Mouse (Mus musculus): ENCODE results near the gene Atp5b.
"Not testable (repeated sequence)": the region's sequence is repeated elsewhere in the genome, so short reads cannot be mapped to it uniquely, and the experiment has no call there.

The Atp5b gene

DNA sequence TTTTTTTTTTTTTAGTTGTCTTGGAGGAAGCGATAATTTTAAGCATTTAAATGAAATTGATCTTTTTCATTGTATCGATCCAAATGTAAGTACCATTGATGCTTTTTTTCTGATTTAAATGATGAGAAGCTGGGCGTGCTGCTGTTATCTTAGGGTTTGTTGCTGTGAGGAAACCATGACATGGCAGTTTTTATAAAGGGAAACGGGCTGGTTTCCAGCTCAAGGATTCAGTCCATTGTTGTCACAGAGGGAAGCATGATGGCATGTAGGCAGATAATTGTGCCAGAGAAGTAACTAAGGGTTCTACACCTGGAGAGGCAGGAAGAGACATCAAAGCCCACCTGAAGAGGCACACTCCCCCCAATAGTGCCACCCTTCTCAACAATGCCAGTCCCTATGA lies 13.9 kb upstream of the Atp5b start:
- DNase-seq (ENCODE audit: inconsistent ontology term) = no peak

DNA sequence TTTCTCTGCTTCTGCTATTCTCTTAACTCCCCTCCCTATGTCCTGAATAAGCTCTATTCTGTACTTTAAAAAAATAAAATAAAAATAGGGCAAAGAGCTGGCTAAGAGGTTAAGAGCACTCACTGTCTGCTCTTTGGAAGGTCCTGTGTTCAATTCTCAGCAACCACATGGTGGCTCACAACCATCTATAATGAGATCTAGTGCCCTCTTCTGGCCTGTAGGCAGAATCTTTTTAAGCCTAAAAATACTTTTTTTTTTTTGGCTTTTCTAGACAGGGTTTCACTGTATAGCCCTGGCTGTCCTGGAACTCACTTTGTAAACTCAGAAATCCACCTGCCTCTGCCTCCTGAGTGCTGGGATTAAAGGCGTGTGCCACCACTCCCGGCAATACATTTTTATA lies 12.6 kb upstream of the Atp5b start:
- DNase-seq (ENCODE audit: inconsistent ontology term) = not testable (repeated sequence)

DNA sequence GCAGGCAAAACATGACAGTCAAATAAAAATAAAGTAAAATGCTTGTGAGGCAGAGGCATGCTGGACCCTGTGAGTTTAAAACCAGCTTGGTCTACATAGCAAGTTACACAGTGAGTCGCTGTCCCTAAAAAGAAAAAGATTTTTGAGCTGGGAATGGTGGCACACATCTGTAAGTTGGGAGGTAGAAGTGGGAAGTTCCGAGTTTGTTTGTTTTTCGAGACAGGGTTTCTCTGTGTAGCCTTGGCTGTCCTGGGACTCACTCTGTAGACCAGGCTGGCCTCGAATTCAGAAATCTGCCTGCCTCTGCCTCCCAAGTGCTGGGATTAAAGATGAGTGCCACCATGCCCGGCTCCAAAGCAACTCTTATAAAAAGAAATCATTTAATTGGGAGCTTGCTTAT lies 4.8 kb upstream of the Atp5b start:
- DNase-seq (ENCODE audit: inconsistent ontology term) = not testable (repeated sequence)

DNA sequence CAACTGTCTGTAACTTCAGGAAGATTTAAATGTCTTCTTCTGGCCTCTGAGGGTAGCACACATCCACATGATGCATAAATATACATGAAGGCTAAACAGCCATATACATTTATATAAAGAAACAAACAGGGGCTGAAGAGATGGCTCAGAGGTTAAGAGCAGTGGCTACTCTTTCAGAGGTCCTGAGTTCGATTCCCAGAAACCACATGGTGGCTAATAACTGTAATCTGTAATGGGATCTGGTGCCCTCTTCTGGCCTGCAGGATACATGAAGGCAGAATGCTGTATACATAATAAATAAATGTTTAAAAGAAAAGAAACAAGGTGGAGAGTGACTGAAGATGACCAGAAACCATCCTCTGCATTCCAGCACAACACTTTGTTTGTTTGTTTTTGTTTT lies 2.6 kb upstream of the Atp5b start:
- no peak for DNase-seq (ENCODE audit: inconsistent ontology term)

DNA sequence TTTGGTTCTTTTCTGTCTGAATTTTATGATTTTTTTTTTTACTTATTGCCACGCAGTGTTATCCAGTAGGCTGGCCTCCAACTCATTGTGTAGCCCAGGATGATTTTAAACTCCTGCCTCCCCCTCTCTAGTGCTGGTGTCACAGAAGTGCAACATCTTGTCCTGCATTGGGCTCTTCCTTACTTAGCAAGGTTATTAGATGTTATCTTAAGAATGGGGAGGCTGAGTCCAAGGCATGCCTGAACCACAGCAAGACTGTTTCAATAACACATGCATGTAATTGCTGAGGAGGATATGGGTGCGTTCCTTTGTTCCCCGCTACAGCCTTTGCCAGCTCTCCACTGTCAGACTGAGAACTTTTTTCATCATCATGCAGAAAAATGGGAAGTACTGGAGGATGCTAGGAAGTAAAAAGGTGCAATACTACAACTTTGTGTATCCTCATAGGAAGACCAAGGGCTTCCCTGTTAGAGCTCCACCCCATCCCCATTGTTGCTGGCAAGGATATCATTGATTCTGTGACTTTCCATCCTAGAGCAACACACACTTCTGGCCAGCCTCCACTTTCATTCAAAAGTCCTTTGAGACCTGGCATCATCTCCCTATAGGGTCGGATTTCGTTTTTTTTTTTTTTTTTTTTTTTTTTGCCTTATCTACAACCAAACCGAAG lies 1.1 kb upstream of the Atp5b start:
- no peak for DNase-seq (ENCODE audit: inconsistent ontology term)

DNA sequence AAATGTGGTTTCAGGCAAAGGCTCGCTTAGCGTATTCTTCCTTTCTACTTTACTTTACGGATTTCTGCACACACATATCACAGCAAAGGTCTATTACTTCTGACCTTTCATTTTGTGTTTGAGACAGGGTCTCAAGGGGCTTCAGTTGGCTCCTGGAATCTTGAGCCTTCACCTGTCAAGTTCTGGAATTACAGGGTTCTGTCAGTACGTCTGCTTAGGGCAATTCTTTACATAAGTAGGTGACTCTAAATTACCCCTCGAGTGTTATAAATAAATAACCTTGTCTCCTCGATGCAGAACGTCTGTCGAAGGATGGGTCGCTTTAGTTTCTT lies 630 bp upstream of the Atp5b start:
- DNase-seq (ENCODE audit: inconsistent ontology term) = no peak

DNA sequence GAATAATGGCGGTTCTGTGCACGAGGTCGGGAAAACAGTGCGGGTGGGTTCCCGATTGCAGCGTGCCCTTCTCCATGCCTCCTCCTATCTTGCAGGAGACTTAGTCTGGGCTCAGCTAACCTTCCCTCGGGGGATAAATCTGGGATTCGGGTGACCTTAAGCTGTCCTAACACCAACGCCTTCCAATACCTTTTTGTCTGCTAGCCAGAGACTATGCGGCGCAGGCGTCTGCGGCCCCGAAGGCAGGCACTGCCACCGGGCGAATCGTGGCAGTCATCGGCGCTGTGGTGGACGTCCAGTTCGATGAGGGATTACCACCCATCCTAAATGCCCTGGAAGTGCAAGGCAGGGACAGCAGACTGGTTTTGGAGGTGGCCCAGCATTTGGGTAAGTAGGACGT lies 615 bp downstream of the Atp5b start:
- DNase-seq (ENCODE audit: inconsistent ontology term) = peak; percentile 8

DNA sequence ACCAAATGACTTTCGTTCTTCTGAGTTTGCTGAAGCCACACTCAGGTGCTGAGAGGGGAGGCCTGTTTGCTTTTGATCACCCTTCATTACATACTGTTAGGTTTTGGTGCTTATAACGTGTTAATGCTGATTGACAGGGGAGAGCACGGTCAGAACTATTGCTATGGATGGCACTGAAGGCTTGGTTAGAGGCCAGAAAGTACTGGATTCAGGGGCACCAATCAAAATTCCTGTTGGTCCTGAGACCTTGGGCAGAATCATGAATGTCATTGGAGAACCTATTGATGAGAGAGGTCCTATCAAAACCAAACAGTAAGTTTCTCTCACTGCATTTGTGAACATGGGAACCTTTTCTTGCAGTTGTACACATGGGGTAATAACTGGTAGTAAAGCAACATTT lies 1.1 kb downstream of the Atp5b start:
- peak; percentile 16 for DNase-seq (ENCODE audit: inconsistent ontology term)

DNA sequence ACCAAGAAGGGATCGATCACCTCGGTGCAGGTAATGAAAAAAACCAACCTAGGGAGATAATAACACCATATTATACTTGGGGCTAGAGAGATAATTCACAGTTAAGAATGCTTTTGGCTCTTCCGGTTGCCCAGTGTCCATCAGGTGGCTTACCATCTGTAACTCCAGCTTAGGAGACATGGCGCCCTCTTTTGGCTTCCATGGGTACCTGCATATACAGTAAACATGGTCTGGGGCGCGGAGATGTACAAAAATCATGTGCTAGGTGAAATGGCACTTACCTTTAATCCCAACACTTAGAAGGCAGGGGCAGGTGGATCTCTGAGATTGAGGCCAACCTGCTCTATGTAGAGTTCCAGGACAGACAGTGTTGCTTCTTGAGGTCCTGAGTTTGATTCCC lies 3.3 kb downstream of the Atp5b start:
- no peak for DNase-seq (ENCODE audit: inconsistent ontology term)

DNA sequence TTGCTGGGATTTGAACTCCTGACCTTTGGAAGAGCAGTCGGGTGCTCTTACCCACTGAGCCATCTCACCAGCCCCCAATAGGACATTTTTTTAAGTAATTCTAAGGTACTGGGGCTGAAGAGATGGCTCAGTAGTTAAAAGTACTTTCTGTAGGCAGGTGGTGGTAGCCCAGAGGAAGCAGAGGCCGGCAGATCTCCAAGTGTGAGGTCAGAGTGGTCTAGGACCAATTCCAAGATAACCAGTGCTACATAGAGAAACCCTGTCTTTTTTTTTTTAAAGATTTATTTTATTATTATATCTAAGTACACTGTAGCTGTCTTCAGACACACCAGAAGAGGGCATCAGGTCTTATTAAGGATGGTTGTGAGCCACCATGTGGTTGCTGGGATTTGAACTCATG lies 4.1 kb downstream of the Atp5b start:
- DNase-seq (ENCODE audit: inconsistent ontology term) = not testable (repeated sequence)

DNA sequence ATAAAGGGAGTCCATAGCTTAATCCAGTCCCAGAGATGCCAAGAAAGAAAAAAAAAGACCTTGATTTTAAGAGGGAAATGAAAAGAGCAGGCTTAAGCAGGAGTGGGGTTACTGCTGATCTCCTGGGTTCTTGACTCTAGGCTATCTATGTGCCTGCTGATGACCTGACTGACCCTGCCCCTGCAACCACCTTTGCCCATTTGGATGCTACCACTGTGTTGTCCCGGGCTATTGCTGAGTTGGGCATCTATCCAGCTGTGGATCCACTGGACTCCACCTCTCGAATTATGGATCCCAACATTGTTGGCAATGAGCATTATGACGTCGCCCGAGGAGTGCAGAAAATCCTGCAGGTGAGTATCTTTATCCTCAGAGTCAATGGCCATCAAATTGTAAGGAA lies 5.1 kb downstream of the Atp5b start:
- no peak for DNase-seq (ENCODE audit: inconsistent ontology term)

DNA sequence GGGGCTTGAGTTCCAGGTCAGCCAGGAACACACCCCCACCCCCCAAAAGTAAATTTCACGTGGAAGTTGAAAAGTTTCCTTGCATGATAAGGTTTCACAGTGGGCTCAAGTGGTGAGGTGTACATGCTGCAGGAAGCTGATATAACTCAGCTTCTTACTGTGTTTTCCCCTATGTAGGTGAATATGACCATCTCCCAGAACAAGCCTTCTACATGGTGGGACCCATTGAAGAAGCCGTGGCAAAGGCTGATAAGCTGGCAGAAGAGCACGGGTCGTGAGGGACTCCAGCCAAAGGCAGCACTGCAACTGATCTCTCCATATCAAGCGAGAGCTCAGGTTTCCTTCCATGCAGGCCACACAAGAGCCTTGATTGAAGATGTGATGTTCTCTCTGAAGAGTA lies 6.8 kb downstream of the Atp5b start:
- DNase-seq (ENCODE audit: inconsistent ontology term) = no peak

DNA sequence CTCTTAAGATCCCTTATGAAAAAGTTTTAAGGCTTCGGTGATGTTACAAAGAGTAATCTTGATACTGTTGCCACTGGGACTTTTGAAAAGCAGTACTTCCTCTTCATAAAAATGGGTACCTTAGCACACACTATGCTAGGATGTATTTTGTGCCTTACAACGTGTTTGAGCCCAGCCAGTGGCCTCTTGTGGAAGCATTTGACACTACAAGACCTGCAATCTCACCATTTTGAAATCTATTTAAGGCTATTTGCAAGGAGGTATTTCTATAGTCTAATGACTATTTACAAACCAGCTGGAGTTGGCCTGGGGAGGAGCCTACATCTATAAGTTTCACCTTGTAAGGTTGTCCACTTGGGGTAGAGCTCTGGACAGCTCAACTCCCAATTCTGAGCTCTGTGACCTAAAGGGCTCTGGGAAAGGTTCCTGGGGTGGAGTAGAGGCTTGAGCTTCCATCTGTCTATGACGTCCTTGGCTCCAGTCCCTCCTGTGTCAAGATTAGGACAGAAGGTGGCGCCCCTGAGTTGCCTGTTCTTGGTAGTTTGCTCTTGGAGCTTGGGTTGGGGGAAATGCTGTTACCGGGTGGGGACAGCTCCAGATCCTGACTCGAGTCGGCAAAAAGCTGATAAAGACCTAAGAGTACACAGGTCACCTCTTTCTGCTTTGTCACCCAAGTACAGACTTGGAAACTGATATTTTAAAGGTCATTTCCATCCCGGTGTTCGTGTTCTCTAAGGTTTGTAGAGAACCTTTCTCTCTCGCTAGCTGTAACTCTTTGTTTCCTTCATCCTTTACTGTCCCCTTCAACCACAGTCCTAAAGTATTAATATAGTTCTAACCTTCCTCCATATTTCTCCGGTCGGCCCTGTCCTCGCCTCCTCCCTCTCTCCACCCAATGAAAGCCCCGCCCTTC lies 7.8 kb downstream of the Atp5b start:
- peak; percentile 82 for DNase-seq (ENCODE audit: inconsistent ontology term)

DNA sequence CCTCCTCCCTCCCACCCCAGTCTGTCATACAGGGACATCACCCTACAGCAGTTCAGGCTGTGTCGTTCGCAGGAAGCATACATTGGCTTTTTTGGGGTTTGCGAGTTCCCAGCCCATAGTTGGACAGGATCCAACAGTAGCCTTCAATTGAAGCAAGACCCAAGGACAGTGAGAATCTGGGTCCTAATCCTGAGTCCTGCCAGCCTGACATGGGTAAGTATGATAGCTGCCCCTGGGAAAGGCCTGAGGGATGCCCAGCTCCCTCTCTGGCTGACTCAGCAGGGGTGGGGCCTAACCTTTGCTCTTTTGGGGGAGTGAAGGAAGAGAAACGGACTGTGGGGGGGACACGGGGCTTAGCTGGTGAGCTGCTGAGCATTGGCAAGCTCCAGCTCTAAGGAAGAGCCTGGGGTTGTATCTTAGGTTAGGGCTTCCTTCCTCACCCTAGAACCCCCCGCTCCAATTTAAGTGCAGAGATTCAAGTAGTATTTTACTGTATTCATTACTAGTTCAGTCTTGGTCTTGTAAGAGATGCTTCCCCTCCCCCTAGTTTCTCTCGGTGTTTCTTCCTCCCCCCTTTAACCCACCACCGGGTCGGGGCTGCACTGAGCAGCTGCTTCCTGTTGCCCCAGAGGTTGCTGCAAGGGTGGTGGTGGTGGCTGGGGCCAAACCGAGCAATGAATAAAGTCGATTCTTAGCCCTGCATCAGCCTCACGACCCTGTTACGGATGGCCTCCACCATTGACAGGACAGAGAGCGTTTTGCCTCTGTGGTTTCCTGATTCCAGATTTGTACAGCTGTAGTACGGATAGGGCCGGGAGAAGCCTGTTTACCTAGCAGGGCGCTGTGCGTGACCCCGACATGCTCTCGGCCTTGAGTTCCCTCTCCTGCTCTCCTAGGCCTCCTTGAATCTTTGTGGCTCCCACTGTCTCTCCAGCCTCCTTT lies 8.8 kb downstream of the Atp5b start, which contains the start of gene Baz2a:
Baz2a (plus strand) TSS at position 14 of the 942 bp plus-strand sequence.
- peak; percentile 86 for DNase-seq (ENCODE audit: inconsistent ontology term)

DNA sequence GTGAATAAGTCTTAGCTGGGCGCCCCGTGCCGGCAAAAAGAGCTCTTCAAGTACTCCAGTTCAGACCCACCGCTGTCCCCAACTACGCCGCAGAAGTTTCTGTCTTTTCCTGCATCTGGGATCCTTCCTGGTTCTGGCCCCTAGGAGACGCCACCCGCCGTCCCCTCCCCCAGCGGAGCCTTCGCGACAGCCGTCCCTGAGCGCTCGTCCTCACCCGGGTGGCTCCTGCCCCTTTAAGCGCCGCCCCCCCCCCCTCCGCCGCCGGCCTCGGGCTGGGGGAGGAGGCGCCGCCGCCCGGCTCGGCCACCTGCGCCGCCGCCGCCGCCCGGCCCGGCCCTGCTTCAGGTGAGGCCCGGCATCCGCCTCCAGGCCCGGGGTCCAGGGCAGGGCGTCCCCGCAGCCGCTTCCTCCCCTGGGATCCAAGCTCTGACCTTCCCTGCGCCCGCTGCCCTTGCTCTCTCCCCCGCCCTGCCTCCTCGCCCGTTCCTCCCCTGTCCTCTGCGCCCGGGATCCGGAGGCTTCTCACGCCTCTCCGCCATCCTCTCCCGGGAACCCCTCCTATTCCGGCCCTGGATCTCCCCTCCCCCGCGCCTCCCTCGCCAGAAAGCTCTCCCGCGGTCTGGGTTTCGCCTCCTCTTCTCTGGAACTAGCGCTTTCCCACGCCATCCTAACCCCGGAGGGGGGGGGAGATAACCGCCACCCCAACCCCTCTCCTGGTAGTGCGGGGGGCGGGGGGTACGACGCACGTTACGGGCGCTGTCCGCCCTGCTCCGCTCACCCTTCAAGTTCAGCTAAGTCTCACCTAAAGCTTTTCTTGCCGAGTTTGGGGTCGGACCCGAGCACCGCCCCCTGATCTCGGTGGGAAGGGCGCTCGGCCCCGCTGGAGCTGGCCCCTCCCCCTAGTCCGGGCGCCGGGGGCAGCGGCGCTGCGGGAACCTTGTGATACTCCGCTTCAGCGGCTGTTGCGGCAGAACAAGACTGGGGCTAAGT lies 9.7 kb downstream of the Atp5b start:
- peak; percentile 91 for DNase-seq (ENCODE audit: inconsistent ontology term)

DNA sequence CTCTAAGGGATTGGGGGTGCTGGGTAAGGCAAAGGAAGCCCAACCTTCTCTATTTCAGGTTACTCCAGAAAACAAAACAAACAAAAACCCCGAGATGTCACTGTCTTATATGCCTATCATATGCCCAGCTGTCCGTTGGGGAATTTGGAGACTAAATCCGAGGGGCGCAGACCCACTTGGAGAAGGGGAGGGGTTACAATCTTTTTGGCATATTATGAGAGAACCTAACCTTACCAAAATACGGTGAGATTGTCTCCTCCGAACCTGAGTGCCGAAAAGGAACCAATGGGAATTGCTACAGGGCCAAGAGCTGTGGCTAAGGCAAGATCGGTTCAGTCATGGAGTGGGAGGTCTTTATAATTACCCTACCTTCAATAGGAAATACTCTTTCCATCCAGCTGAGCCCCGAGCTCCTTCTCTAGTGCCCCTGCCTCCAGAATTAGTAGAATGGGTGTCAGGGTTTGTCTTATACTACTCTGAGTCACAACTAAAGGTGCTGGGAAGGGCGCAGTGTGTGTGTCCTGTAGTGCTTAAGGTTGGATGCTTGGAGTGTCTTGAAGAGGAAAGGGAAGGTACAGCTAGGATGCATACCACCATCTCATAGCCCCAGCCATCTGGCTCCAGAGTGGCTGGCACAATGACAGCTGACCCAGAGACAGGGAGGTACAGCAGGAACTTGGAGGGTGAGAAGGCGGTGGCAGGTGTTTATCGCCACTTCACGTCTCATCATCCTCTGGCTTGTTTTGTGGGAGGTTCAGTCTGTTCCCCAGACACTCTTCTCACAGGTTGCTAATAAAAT lies 10.6 kb downstream of the Atp5b start:
- DNase-seq (ENCODE audit: inconsistent ontology term) = no peak

DNA sequence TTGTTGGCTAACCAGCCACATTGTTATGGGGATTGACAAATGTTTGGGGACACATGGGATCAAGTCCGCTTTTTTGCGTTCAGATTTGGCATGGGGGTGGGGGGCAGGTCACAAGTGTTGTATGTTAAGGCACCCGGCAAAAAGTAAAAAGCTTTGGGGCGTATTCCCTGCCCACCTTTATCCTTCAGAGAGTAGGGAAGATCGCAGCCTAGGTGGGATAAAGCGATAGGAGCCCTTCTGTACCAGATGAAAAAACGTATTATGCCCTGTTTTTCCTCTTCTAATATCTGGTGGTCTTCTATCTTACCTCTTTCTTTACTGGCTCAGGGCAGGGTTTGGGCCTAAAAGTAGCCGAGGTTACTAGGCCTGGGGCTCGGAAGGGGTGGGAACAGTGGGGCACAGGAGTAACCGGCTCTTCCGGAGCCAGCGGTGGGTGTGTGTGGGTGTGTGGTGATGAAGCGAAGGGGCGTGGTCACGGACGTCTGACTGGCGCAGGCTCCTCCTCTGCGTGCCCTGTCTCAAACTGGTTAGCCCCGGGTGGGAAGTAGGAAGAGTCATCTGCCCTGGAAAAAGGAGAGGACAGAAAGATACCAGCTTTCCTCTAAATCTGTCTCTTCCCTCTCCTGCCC lies 11.4 kb downstream of the Atp5b start:
- peak; percentile 89 for DNase-seq (ENCODE audit: inconsistent ontology term)

DNA sequence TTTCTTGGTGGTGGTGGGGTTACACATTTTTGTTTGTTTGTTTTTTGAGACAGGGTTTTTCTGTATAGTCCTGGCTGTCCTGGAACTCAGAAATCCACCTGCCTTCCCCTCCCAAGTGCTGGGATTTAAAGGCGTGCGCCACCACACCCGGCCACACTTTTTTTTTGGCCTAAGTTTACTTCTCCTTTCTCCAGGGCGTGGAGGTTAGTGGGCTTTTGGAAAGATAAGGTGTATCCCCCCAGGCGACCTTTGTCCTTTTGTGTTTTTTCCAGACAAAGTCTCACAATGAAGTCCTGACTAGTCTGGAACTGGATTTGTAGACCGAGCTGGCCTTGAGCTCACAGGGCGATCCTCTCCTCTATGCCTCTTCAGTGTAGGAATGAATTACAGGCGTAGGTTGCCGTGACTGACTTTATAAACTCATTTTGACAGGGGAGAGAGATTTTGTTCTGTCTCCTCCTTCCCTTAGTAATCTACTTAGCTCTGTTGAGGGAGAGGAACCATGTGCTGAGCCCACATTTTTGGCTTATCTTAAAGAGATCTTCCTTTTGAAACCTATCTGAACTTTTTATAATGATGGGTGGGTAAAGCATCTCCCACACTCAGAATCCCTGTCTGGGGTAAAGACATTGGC lies 12.0 kb downstream of the Atp5b start:
- DNase-seq (ENCODE audit: inconsistent ontology term) = no peak

DNA sequence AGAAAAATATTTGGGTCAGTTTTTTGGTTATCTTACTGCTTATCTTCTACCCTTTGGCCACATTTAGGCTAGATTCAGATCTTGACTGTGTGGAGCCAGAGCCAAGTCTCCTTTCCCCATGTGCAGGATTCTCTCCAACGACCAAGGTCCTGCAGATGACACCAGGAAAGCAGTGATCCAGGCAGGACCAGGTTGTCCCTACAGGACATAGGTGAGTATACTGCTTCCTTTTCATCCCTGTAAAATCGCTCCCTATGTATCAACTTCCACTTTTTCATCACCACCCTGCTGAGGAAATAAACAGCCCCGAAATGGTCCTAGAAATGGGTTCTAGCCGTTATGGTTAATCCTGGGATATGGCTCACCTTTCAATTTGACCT lies 13.2 kb downstream of the Atp5b start:
- DNase-seq (ENCODE audit: inconsistent ontology term) = no peak

Measured in Muller cell, postnatal 12 days (primary cell).